Mouse (Mus musculus) stomach, embryonic 14.5 days (tissue): ENCODE results near the gene Prkch. TPM values are rescaled to one million over a fixed set of nuclear protein-coding genes. Genes with fewer than 3 reads are reported as not detected.

ENCODE experiments used
- ATAC-seq: fragments of 200-750 bp; cut with Nextera tagmentation; 2 replicates; pipeline ENCODE4 v1.8.0; 2017; ENCODE audit warnings: low read depth, moderate TSS enrichment; ENCODE audit not compliant: insufficient number of reproducible peaks, insufficient read depth, low FRiP score
- H3K27ac ChIP-seq: fragments of 300-500 bp; sonication (generic); 2 replicates; pipeline ENCODE4 v1.5.1; 2014; ENCODE audit warnings: mild to moderate bottlenecking, low read length, moderate library complexity, mixed read lengths
- H3K27me3 ChIP-seq: fragments of 300-500 bp; sonication (generic); 2 replicates; pipeline ENCODE4 v1.6.1; 2014; ENCODE audit warnings: low read length, control low read depth, mixed read lengths; ENCODE audit not compliant: control insufficient read depth, insufficient read depth
- H3K36me3 ChIP-seq: fragments of 300-500 bp; sonication (generic); 2 replicates; pipeline ENCODE4 v1.6.1; 2014; ENCODE audit warnings: mild to moderate bottlenecking, control low read depth, low read length, moderate library complexity, mixed read lengths; ENCODE audit not compliant: control insufficient read depth, insufficient read depth
- H3K4me1 ChIP-seq: fragments of 300-500 bp; sonication (generic); 2 replicates; pipeline ENCODE4 v1.6.1; 2014; ENCODE audit warnings: low read length, control low read depth, mixed read lengths; ENCODE audit not compliant: control insufficient read depth, insufficient read depth
- H3K4me2 ChIP-seq: fragments of 300-500 bp; sonication (generic); replicated peaks from 2 replicates; pipeline ENCODE4 v1.6.1; 2014; ENCODE audit warnings: low read depth, low read length, control low read depth
- H3K4me3 ChIP-seq: fragments of 300-500 bp; sonication (generic); 2 replicates; pipeline ENCODE4 v1.5.1; 2014; ENCODE audit warnings: low read depth, low read length, control low read depth
- H3K9ac ChIP-seq: fragments of 300-500 bp; sonication (generic); replicated peaks from 2 replicates; pipeline ENCODE4 v1.6.1; 2014; ENCODE audit warnings: low read depth, mild to moderate bottlenecking, control low read depth, low read length, moderate library complexity, mixed read lengths
- H3K9me3 ChIP-seq: fragments of 300-500 bp; sonication (generic); 2 replicates; pipeline ENCODE4 v1.6.1; 2016; ENCODE audit warnings: low read depth, low read length, control low read depth; ENCODE audit not compliant: control insufficient read depth
- WGBS: fragments of 180-500 bp; shearing (Covaris S2); extraction: QIAGEN DNeasy Blood & Tissue Kit; methylation state at CpG from one replicate; pipeline ENCODE4 v1.1.7; 2014; 5-methylcytosine and 5-hydroxymethylcytosine counted together
- polyA plus RNA-seq: library from polyadenylated mRNA; unstranded; fragments of >200 nt; fragmentation: Nextera tagmentation; extraction: Ambion mirVana; gene quantifications from 2 replicates; pipeline ENCODE4 v1.2.1, GENCODE M21; 2014

Gene Prkch
- polyA plus RNA-seq, 1 experiment from 2014 or later: 12.1 TPM

DNA sequence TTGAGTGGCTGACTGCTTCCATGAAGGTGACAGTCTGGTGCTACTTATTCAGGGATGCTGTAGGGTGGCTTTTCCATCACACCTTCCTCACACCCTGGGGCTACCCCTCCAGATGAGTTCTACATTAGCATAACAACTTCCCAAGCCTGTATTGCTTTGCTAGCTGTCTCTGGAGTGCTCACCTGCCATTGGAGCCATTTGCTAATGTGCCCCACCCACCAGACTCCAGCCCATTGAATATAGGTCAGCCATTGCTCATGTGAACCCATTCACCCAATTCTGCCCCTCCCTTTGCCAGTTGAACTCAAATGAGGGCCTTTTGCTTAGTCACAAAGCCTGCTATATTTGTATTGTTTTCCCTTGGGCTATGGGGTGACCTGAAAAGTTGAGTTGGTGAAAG, 135.2 kb downstream of the Prkch start:
- Histone ChIP-seq H3K4me2 (no peak overlapping the region), H3K36me3 (no peaks in the 10 kb centered on the region), H3K4me3 (no peak overlapping the region), H3K27ac (no peak overlapping the region), H3K9ac (no peak overlapping the region), H3K9me3 (no peaks in the 10 kb centered on the region), H3K4me1 (no peaks in the 10 kb centered on the region), H3K27me3 (no peaks in the 10 kb centered on the region)
- no peak for ATAC-seq

DNA sequence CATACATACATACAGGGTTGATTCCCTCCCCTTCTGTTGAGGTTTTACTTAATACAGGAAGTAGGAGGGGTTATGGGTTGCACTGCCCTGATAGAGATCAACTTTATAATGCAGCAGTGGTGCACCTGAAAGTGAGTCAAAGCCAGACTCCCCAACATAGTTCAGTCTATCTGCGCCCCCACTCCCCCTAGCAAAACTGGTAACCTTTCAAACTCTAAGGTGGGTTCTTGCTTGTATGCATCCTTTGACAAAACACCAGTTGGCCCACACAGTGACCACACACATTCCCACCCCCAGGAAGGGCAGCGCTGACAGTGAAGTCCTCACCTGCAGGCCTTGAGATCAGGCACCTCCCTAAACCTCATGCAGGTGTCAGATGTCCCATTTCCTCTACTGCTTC, 135.9 kb downstream of the Prkch start:
- no peak overlapping the region for H3K4me2 ChIP-seq
- ATAC-seq: no peak
- WGBS: 84% methylated on average over 2 of the region's 2 CpGs

GRCm38 (mm10) chr12:73722060-73722459, 137.5 kb downstream of the Prkch start:
- Histone ChIP-seq H3K27ac (no peak overlapping the region), H3K4me1 (no peaks in the 10 kb centered on the region), H3K4me3 (no peak overlapping the region), H3K4me2 (no peak overlapping the region), H3K27me3 (no peaks in the 10 kb centered on the region), H3K9ac (no peak overlapping the region), H3K9me3 (no peaks in the 10 kb centered on the region), H3K36me3 (no peaks in the 10 kb centered on the region)
- 73% methylated on average over 3 of the region's 3 CpGs for WGBS
- ATAC-seq: no peak

More for the DNA sequence above, 135.9 kb downstream of the Prkch start:
- H3K9me3 ChIP-seq: no peaks in the 10 kb centered on the region
- no peak overlapping the region for H3K9ac ChIP-seq
- H3K4me1 ChIP-seq: no peaks in the 10 kb centered on the region
- H3K4me3 ChIP-seq: no peak overlapping the region
- H3K27ac ChIP-seq: no peak overlapping the region
- no peaks in the 10 kb centered on the region for H3K27me3 ChIP-seq
- H3K36me3 ChIP-seq: no peaks in the 10 kb centered on the region

- ATAC-seq: no peak
- Histone ChIP-seq H3K4me1 (no peaks in the 10 kb centered on the region), H3K27me3 (no peaks in the 10 kb centered on the region), H3K27ac (no peak overlapping the region), H3K4me2 (no peak overlapping the region), H3K9me3 (no peaks in the 10 kb centered on the region), H3K9ac (no peak overlapping the region), H3K4me3 (no peak overlapping the region), H3K36me3 (no peaks in the 10 kb centered on the region)
- WGBS: 69% methylated on average over 4 of the region's 4 CpGs
Measured at GRCm38 (mm10) chr12:73723067-73723466, 138.5 kb downstream of the Prkch start.

DNA sequence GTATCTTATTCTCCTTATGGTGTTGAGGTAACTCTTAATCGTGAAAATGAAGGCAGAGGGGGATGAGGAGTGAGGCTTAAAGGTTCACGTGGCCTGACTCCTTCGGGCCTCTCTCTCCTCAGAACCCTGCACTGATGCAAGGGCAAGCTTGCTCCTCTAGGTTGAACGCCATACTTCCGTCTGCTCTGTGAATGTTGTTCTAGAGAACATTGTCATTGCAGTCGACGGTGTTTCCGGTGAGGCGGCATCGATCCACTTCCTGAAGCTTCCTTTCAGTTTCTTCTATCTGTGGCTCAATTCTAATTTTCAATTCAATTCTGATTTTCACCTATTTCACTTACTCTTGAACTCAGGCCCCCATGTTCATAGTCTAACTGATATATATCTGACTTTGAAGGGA, 139.3 kb downstream of the Prkch start:
- 92% methylated on average over 10 of the region's 10 CpGs for WGBS

GRCm38 (mm10) chr12:73725825-73726604, 141.4 kb downstream of the Prkch start:
- WGBS: 82% methylated on average over 9 of the region's 9 CpGs
- Histone ChIP-seq H3K4me2 (no peak overlapping the region), H3K4me3 (no peak overlapping the region), H3K27ac (no peak overlapping the region), H3K27me3 (no peaks in the 10 kb centered on the region), H3K4me1 (no peaks in the 10 kb centered on the region), H3K9ac (no peak overlapping the region), H3K36me3 (no peaks in the 10 kb centered on the region), H3K9me3 (no peaks in the 10 kb centered on the region)
- ATAC-seq: no peak

More for the DNA sequence above, 139.3 kb downstream of the Prkch start:
- no peak for ATAC-seq
- Histone ChIP-seq H3K9ac (no peak overlapping the region), H3K9me3 (no peaks in the 10 kb centered on the region), H3K4me3 (no peak overlapping the region), H3K27ac (no peak overlapping the region), H3K27me3 (no peaks in the 10 kb centered on the region), H3K36me3 (no peaks in the 10 kb centered on the region), H3K4me2 (no peak overlapping the region), H3K4me1 (no peaks in the 10 kb centered on the region)

GRCm38 (mm10) chr12:73727046-73727445, 142.4 kb downstream of the Prkch start:
- Histone ChIP-seq H3K9ac (no peak overlapping the region), H3K4me2 (no peak overlapping the region), H3K9me3 (no peaks in the 10 kb centered on the region), H3K4me1 (no peaks in the 10 kb centered on the region), H3K27ac (no peak overlapping the region), H3K36me3 (no peaks in the 10 kb centered on the region), H3K27me3 (no peaks in the 10 kb centered on the region), H3K4me3 (no peak overlapping the region)
- WGBS: 80% methylated on average over 1 of the region's 1 CpGs
- no peak for ATAC-seq

GRCm38 (mm10) chr12:73730603-73731002, 146.0 kb downstream of the Prkch start:
- H3K4me1 ChIP-seq: no peaks in the 10 kb centered on the region
- H3K27me3 ChIP-seq: no peaks in the 10 kb centered on the region
- no peak overlapping the region for H3K9ac ChIP-seq
- no peaks in the 10 kb centered on the region for H3K9me3 ChIP-seq
- no peak overlapping the region for H3K4me2 ChIP-seq
- H3K27ac ChIP-seq: no peak overlapping the region
- no peaks in the 10 kb centered on the region for H3K36me3 ChIP-seq
- H3K4me3 ChIP-seq: no peak overlapping the region
- ATAC-seq: no peak
- 45% methylated on average over 4 of the region's 4 CpGs for WGBS

- Histone ChIP-seq H3K27ac (no peak overlapping the region), H3K4me2 (no peak overlapping the region), H3K4me3 (no peak overlapping the region), H3K9me3 (no peaks in the 10 kb centered on the region), H3K27me3 (no peaks in the 10 kb centered on the region), H3K4me1 (no peaks in the 10 kb centered on the region), H3K9ac (no peak overlapping the region), H3K36me3 (no peaks in the 10 kb centered on the region)
- no peak for ATAC-seq
- 73% methylated on average over 5 of the region's 5 CpGs for WGBS
Measured at GRCm38 (mm10) chr12:73731093-73731492, 146.5 kb downstream of the Prkch start.
